Mouse (Mus musculus): ENCODE results near the gene Rbfox3. TPM values are rescaled to one million over a fixed set of nuclear protein-coding genes. Genes with fewer than 3 reads are reported as not detected.

Gene Rbfox3
- polyA plus RNA-seq, 1 experiment from 2014 or later: 0.09 TPM

- Histone ChIP-seq H3K27ac (replicated peaks in 1 of 2; ENCODE audit: control insufficient read depth in 1 of 2, insufficient read depth in 1 of 2, low read depth in 2 of 2, low read length in 2 of 2) (no peak overlapping the region), H3K36me3 (ENCODE audit: control insufficient read depth, insufficient read depth, low read length) (no peaks in the 10 kb centered on the region), H3K27me3 (ENCODE audit: control insufficient read depth, insufficient read depth, low read length) (no peaks in the 10 kb centered on the region), H3K9me3 (ENCODE audit: control insufficient read depth, low read length) (no peaks in the 10 kb centered on the region), H3K4me3 (ENCODE audit: control insufficient read depth in 1 of 2, insufficient read depth in 1 of 2, low read depth in 1 of 2, low read length in 2 of 2) (no peak overlapping the region), H3K9ac (ENCODE audit: low read length) (no peak overlapping the region), H3K4me1 (ENCODE audit: control insufficient read depth in 2 of 2, insufficient read depth in 2 of 2, low read length in 2 of 2) (no peaks in the 10 kb centered on the region), H3K4me2 (ENCODE audit: low read length) (no peak overlapping the region)
- no peak for ATAC-seq (ENCODE audit: insufficient number of reproducible peaks, insufficient read depth, low FRiP score, low read depth)
- 48% methylated on average over 8 of the region's 8 CpGs for WGBS
Observed at GRCm38 (mm10) chr11:118634647-118635046, 276.8 kb downstream of the Rbfox3 start.

- no peak for ATAC-seq (ENCODE audit: insufficient number of reproducible peaks, insufficient read depth, low FRiP score, low read depth)
- H3K27ac ChIP-seq (replicated peaks in 1 of 2; ENCODE audit: control insufficient read depth in 1 of 2, insufficient read depth in 1 of 2, low read depth in 2 of 2, low read length in 2 of 2): no peak overlapping the region
Observed at GRCm38 (mm10) chr11:118629718-118630117, 281.7 kb downstream of the Rbfox3 start.

GRCm38 (mm10) chr11:118627541-118627940, 283.9 kb downstream of the Rbfox3 start:
- no peak for ATAC-seq (ENCODE audit: insufficient number of reproducible peaks, insufficient read depth, low FRiP score, low read depth)
- Histone ChIP-seq H3K36me3 (ENCODE audit: control insufficient read depth, insufficient read depth, low read length) (no peaks in the 10 kb centered on the region), H3K9ac (ENCODE audit: low read length) (no peak overlapping the region), H3K9me3 (ENCODE audit: control insufficient read depth, low read length) (no peaks in the 10 kb centered on the region), H3K4me2 (ENCODE audit: low read length) (no peak overlapping the region), H3K4me1 (ENCODE audit: control insufficient read depth in 2 of 2, insufficient read depth in 2 of 2, low read length in 2 of 2) (no peaks in the 10 kb centered on the region), H3K27me3 (ENCODE audit: control insufficient read depth, insufficient read depth, low read length) (0 out of 2 replicates have a peak, but pooled peaks cover 3% of the 10 kb centered on the region), H3K27ac (replicated peaks in 1 of 2; ENCODE audit: control insufficient read depth in 1 of 2, insufficient read depth in 1 of 2, low read depth in 2 of 2, low read length in 2 of 2) (no peak overlapping the region), H3K4me3 (ENCODE audit: control insufficient read depth in 1 of 2, insufficient read depth in 1 of 2, low read depth in 1 of 2, low read length in 2 of 2) (no peak overlapping the region)
- 68% methylated on average over 5 of the region's 5 CpGs for WGBS

More at GRCm38 (mm10) chr11:118629718-118630117, 281.7 kb downstream of the Rbfox3 start:
- no peak overlapping the region for H3K4me3 ChIP-seq (ENCODE audit: control insufficient read depth in 1 of 2, insufficient read depth in 1 of 2, low read depth in 1 of 2, low read length in 2 of 2)
- H3K4me1 ChIP-seq (ENCODE audit: control insufficient read depth in 2 of 2, insufficient read depth in 2 of 2, low read length in 2 of 2): no peaks in the 10 kb centered on the region
- 0 out of 2 replicates have a peak, but pooled peaks cover 3% of the 10 kb centered on the region for H3K27me3 ChIP-seq (ENCODE audit: control insufficient read depth, insufficient read depth, low read length)
- WGBS: 82% methylated on average over 1 of the region's 1 CpGs
- H3K4me2 ChIP-seq (ENCODE audit: low read length): no peak overlapping the region
- H3K9ac ChIP-seq (ENCODE audit: low read length): no peak overlapping the region
- no peaks in the 10 kb centered on the region for H3K9me3 ChIP-seq (ENCODE audit: control insufficient read depth, low read length)
- no peaks in the 10 kb centered on the region for H3K36me3 ChIP-seq (ENCODE audit: control insufficient read depth, insufficient read depth, low read length)

- ATAC-seq (ENCODE audit: insufficient number of reproducible peaks, insufficient read depth, low FRiP score, low read depth): no peak
Observed at GRCm38 (mm10) chr11:118620869-118621268, 290.5 kb downstream of the Rbfox3 start.

GRCm38 (mm10) chr11:118614126-118614525, 297.3 kb downstream of the Rbfox3 start:
- ATAC-seq (ENCODE audit: insufficient number of reproducible peaks, insufficient read depth, low FRiP score, low read depth): no peak
- 75% methylated on average over 4 of the region's 4 CpGs for WGBS
- peaks cover 31% of the 10 kb centered on the region for H3K27me3 ChIP-seq (ENCODE audit: control insufficient read depth, insufficient read depth, low read length)

More at GRCm38 (mm10) chr11:118620869-118621268, 290.5 kb downstream of the Rbfox3 start:
- Histone ChIP-seq H3K27me3 (ENCODE audit: control insufficient read depth, insufficient read depth, low read length) (peaks cover 2% of the 10 kb centered on the region; the same call in 1 of the 2 replicates), H3K4me2 (ENCODE audit: low read length) (no peak overlapping the region), H3K4me1 (ENCODE audit: control insufficient read depth in 2 of 2, insufficient read depth in 2 of 2, low read length in 2 of 2) (no peaks in the 10 kb centered on the region), H3K36me3 (ENCODE audit: control insufficient read depth, insufficient read depth, low read length) (no peaks in the 10 kb centered on the region), H3K9ac (ENCODE audit: low read length) (no peak overlapping the region), H3K4me3 (ENCODE audit: control insufficient read depth in 1 of 2, insufficient read depth in 1 of 2, low read depth in 1 of 2, low read length in 2 of 2) (no peak overlapping the region), H3K27ac (replicated peaks in 1 of 2; ENCODE audit: control insufficient read depth in 1 of 2, insufficient read depth in 1 of 2, low read depth in 2 of 2, low read length in 2 of 2) (no peak overlapping the region), H3K9me3 (ENCODE audit: control insufficient read depth, low read length) (no peaks in the 10 kb centered on the region)
- WGBS: 71% methylated on average over 4 of the region's 4 CpGs

GRCm38 (mm10) chr11:118610128-118610527, 301.3 kb downstream of the Rbfox3 start:
- no peak overlapping the region for H3K27ac ChIP-seq (replicated peaks in 1 of 2; ENCODE audit: control insufficient read depth in 1 of 2, insufficient read depth in 1 of 2, low read depth in 2 of 2, low read length in 2 of 2)
- H3K9ac ChIP-seq (ENCODE audit: low read length): no peak overlapping the region
- no peaks in the 10 kb centered on the region for H3K9me3 ChIP-seq (ENCODE audit: control insufficient read depth, low read length)
- WGBS: 3% methylated on average over 12 of the region's 14 CpGs
- no peak overlapping the region for H3K4me2 ChIP-seq (ENCODE audit: low read length)
- ATAC-seq (ENCODE audit: insufficient number of reproducible peaks, insufficient read depth, low FRiP score, low read depth): no peak
- no peaks in the 10 kb centered on the region for H3K36me3 ChIP-seq (ENCODE audit: control insufficient read depth, insufficient read depth, low read length)
- H3K4me1 ChIP-seq (ENCODE audit: control insufficient read depth in 2 of 2, insufficient read depth in 2 of 2, low read length in 2 of 2): no peaks in the 10 kb centered on the region
- H3K27me3 ChIP-seq (ENCODE audit: control insufficient read depth, insufficient read depth, low read length): peaks cover 39% of the 10 kb centered on the region
- H3K4me3 ChIP-seq (ENCODE audit: control insufficient read depth in 1 of 2, insufficient read depth in 1 of 2, low read depth in 1 of 2, low read length in 2 of 2): no peak overlapping the region

More at GRCm38 (mm10) chr11:118614126-118614525, 297.3 kb downstream of the Rbfox3 start:
- no peak overlapping the region for H3K4me3 ChIP-seq (ENCODE audit: control insufficient read depth in 1 of 2, insufficient read depth in 1 of 2, low read depth in 1 of 2, low read length in 2 of 2)
- no peaks in the 10 kb centered on the region for H3K9me3 ChIP-seq (ENCODE audit: control insufficient read depth, low read length)
- no peak overlapping the region for H3K4me2 ChIP-seq (ENCODE audit: low read length)
- no peak overlapping the region for H3K27ac ChIP-seq (replicated peaks in 1 of 2; ENCODE audit: control insufficient read depth in 1 of 2, insufficient read depth in 1 of 2, low read depth in 2 of 2, low read length in 2 of 2)
- H3K36me3 ChIP-seq (ENCODE audit: control insufficient read depth, insufficient read depth, low read length): no peaks in the 10 kb centered on the region
- H3K9ac ChIP-seq (ENCODE audit: low read length): no peak overlapping the region
- no peaks in the 10 kb centered on the region for H3K4me1 ChIP-seq (ENCODE audit: control insufficient read depth in 2 of 2, insufficient read depth in 2 of 2, low read length in 2 of 2)

- Histone ChIP-seq H3K36me3 (ENCODE audit: control insufficient read depth, insufficient read depth, low read length) (no peaks in the 10 kb centered on the region), H3K9ac (ENCODE audit: low read length) (no peak overlapping the region), H3K4me1 (ENCODE audit: control insufficient read depth in 2 of 2, insufficient read depth in 2 of 2, low read length in 2 of 2) (no peaks in the 10 kb centered on the region), H3K4me2 (ENCODE audit: low read length) (no peak overlapping the region), H3K9me3 (ENCODE audit: control insufficient read depth, low read length) (no peaks in the 10 kb centered on the region), H3K27me3 (ENCODE audit: control insufficient read depth, insufficient read depth, low read length) (peaks cover 39% of the 10 kb centered on the region), H3K4me3 (ENCODE audit: control insufficient read depth in 1 of 2, insufficient read depth in 1 of 2, low read depth in 1 of 2, low read length in 2 of 2) (no peak overlapping the region), H3K27ac (replicated peaks in 1 of 2; ENCODE audit: control insufficient read depth in 1 of 2, insufficient read depth in 1 of 2, low read depth in 2 of 2, low read length in 2 of 2) (no peak overlapping the region)
- 8% methylated on average over 17 of the region's 17 CpGs for WGBS
- no peak for ATAC-seq (ENCODE audit: insufficient number of reproducible peaks, insufficient read depth, low FRiP score, low read depth)
Observed at GRCm38 (mm10) chr11:118609236-118610000, 302.0 kb downstream of the Rbfox3 start.

Data from heart, embryonic 14.5 days (tissue).